Comparison of ENCODE assay signal across 9 mouse cellular contexts in genomic region chr11:117357916-117358639, GRCm38 (mm10).
A peak's percentile ranks its signal among the peaks of the same experiment; 100 is the strongest.
DNase-seq lines count a peak whose midpoint lies in the region; ATAC-seq and TF ChIP-seq lines count a peak whose summit lies in the region.
"Had no signal": no experiment of that assay in that cellular context is flagged by ENCODE, and none has a peak within 500 bp of the region (broad histone marks: within the 10 kb centered on the region; RNA-seq: fewer than 3 reads in every experiment).

No protein-coding gene starts in this region.

- TF ChIP-seq CTCF in stomach, postnatal 0 days (IDR thresholded peaks at IDR 0.05; ENCODE audit: low read depth), result peak; percentile 100

- 35% methylated on average over 8 of the region's 8 CpGs for WGBS in heart, embryonic 16.5 days
- 38% methylated on average over 8 of the region's 8 CpGs for WGBS in liver, embryonic 13.5 days (ENCODE audit: insufficient replicate concordance)
- 35% methylated on average over 8 of the region's 8 CpGs for WGBS in neural tube, embryonic 12.5 days
- WGBS in stomach, postnatal 0 days, result 37% methylated on average over 8 of the region's 8 CpGs

- no peaks in the 10 kb centered on the region for H3K4me1 ChIP-seq in heart, embryonic 16.5 days (ENCODE audit: control insufficient read depth, insufficient read depth, low read length)
- 0 out of 2 replicates have a peak, but pooled peaks cover 5% of the 10 kb centered on the region for H3K4me1 ChIP-seq in liver, embryonic 13.5 days (replicated peaks)
- H3K4me1 ChIP-seq in neural tube, embryonic 12.5 days, result no peaks in the 10 kb centered on the region
- H3K4me1 ChIP-seq in stomach, postnatal 0 days (replicated peaks; ENCODE audit: control insufficient read depth, insufficient read depth), result no peaks in the 10 kb centered on the region
- H3K4me1 ChIP-seq: heart, embryonic 13.5 days had no signal

- no peak overlapping the region for H3K9ac ChIP-seq in heart, embryonic 16.5 days (ENCODE audit: low read length)
- no peak overlapping the region for H3K9ac ChIP-seq in liver, embryonic 13.5 days
- no peak overlapping the region for H3K9ac ChIP-seq in neural tube, embryonic 12.5 days
- H3K9ac ChIP-seq in stomach, postnatal 0 days (ENCODE audit: low read length), result no peak overlapping the region
- H3K9ac ChIP-seq: heart, embryonic 13.5 days had no signal

- no peaks in the 10 kb centered on the region for H3K27me3 ChIP-seq in heart, embryonic 16.5 days (ENCODE audit: control insufficient read depth, insufficient read depth, low read length)
- H3K27me3 ChIP-seq in liver, embryonic 13.5 days, result no peaks in the 10 kb centered on the region
- no peaks in the 10 kb centered on the region for H3K27me3 ChIP-seq in neural tube, embryonic 12.5 days (replicated peaks)
- H3K27me3 ChIP-seq in stomach, postnatal 0 days (ENCODE audit: control insufficient read depth, insufficient read depth, low read length), result no peaks in the 10 kb centered on the region
- H3K27me3 ChIP-seq: heart, embryonic 13.5 days had no signal

- no peak overlapping the region for H3K4me2 ChIP-seq in heart, embryonic 16.5 days (ENCODE audit: low read depth, low read length)
- H3K4me2 ChIP-seq in liver, embryonic 13.5 days, result no peak overlapping the region
- no peak overlapping the region for H3K4me2 ChIP-seq in neural tube, embryonic 12.5 days (replicated peaks)
- H3K4me2 ChIP-seq in stomach, postnatal 0 days (replicated peaks; ENCODE audit: low read depth), result no peak overlapping the region
- H3K4me2 ChIP-seq: heart, embryonic 13.5 days had no signal

- ATAC-seq in CD4-positive, CD25-positive, alpha-beta regulatory T cell, adult 4 months, result peak; percentile 93
- peak; percentile 70 for ATAC-seq in heart, embryonic 16.5 days (replicated peaks; ENCODE audit: extremely low read depth, insufficient read depth, low FRiP score)
- peak; percentile 60 for ATAC-seq in liver, embryonic 13.5 days (ENCODE audit: low read depth)
- peak; percentile 49; the same call in 1 of the 2 replicates for ATAC-seq in neural tube, embryonic 12.5 days (ENCODE audit: low FRiP score, low read depth)
- ATAC-seq in stomach, postnatal 0 days (ENCODE audit: low FRiP score, low TSS enrichment), result peak; percentile 80

- peak; percentile 86 for DNase-seq in brain, embryonic 18.5 days (ENCODE audit: low read depth, low spot score)
- DNase-seq in fibroblast of lung, adult 2 months (ENCODE audit: low read depth), result peak; percentile 88
- DNase-seq in kidney, postnatal 25 days, result peak; percentile 94 to 99
- DNase-seq in liver, embryonic 13.5 days, result peak; percentile 79
- peak; percentile 95 for DNase-seq in stomach, postnatal 0 days (ENCODE audit: low spot score)

- peaks cover 44% of the 10 kb centered on the region for H3K36me3 ChIP-seq in heart, embryonic 16.5 days (ENCODE audit: control insufficient read depth, insufficient read depth)
- H3K36me3 ChIP-seq in liver, embryonic 13.5 days, result peaks cover 84% of the 10 kb centered on the region
- peaks cover 82% of the 10 kb centered on the region for H3K36me3 ChIP-seq in neural tube, embryonic 12.5 days
- peaks cover 43% of the 10 kb centered on the region for H3K36me3 ChIP-seq in stomach, postnatal 0 days (ENCODE audit: control insufficient read depth, insufficient read depth, low read length)

- 0 out of 2 replicates have a peak, but pooled peaks cover 4% of the 10 kb centered on the region for H3K9me3 ChIP-seq in heart, embryonic 16.5 days (replicated peaks; ENCODE audit: control insufficient read depth, low read length)
- no peaks in the 10 kb centered on the region for H3K9me3 ChIP-seq in liver, embryonic 13.5 days (replicated peaks)
- no peaks in the 10 kb centered on the region for H3K9me3 ChIP-seq in neural tube, embryonic 12.5 days
- no peaks in the 10 kb centered on the region for H3K9me3 ChIP-seq in stomach, postnatal 0 days (ENCODE audit: control insufficient read depth, low read length)
- H3K9me3 ChIP-seq: heart, embryonic 13.5 days had no signal

- H3K27ac ChIP-seq in heart, embryonic 16.5 days (ENCODE audit: low read length), result no peak overlapping the region
- H3K27ac ChIP-seq in liver, embryonic 13.5 days, result no peak overlapping the region
- H3K27ac ChIP-seq in neural tube, embryonic 12.5 days, result no peak overlapping the region
- H3K27ac ChIP-seq in stomach, postnatal 0 days (replicated peaks), result no peak overlapping the region
- H3K27ac ChIP-seq: heart, embryonic 13.5 days had no signal

- H3K4me3 ChIP-seq in heart, embryonic 16.5 days (ENCODE audit: low read length), result no peak overlapping the region
- H3K4me3 ChIP-seq in liver, embryonic 13.5 days (replicated peaks), result no peak overlapping the region
- no peak overlapping the region for H3K4me3 ChIP-seq in neural tube, embryonic 12.5 days
- no peak overlapping the region for H3K4me3 ChIP-seq in stomach, postnatal 0 days (ENCODE audit: low read depth, low read length)
- H3K4me3 ChIP-seq: heart, embryonic 13.5 days had no signal

- no peak for TF ChIP-seq EP300 in stomach, postnatal 0 days (optimal IDR thresholded peaks at IDR 0.05)
